Mouse (Mus musculus) right cerebral cortex, postnatal 25 days (tissue): ENCODE measurements around the gene Pecam1.
"Not testable (repeated sequence)": the region's sequence is repeated elsewhere in the genome, so short reads cannot be mapped to it uniquely, and the experiment has no call there.

ENCODE experiments used
- DNase-seq: peaks from one replicate; pipeline ENCODE4 v3.0.0; 2022

Gene Pecam1

DNA sequence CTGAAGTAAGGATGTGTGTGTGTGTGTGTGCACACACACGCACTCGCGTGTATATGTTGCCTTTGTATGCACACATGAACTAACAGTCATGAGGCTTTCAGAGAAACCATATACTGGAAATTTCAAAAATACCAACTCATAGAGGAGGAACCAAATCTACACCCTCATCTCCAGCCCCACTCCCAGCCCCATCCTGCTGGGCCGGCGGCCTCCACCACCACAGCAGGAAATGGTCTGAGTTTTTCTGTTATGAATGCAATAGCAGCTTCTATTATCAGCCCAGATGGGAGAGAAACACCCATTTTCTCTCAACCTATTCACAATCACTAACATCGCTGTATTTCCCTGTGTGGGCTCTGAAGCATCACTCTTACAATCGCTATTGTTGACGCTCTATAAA lies 128.4 kb downstream of the Pecam1 start:
- DNase-seq: no peak

DNA sequence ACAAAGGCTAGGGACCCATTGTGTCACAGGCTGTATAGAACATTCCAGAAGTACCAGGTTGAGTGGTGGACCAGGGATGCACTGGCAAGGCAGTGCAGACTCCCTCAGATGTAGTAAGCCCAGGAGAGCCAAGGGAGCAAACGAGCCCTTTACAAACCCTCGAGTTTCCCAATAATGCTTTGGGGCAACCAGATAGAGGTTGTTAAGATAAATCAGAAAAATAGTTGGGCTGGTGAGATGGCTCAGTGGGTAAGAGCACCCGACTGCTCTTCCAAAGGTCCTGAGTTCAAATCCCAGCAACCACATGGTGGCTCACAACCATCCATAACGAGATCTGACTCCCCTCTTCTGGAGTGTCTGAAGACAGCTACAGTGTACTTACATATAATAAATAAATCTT lies 131.7 kb downstream of the Pecam1 start:
- DNase-seq: not testable (repeated sequence)

DNA sequence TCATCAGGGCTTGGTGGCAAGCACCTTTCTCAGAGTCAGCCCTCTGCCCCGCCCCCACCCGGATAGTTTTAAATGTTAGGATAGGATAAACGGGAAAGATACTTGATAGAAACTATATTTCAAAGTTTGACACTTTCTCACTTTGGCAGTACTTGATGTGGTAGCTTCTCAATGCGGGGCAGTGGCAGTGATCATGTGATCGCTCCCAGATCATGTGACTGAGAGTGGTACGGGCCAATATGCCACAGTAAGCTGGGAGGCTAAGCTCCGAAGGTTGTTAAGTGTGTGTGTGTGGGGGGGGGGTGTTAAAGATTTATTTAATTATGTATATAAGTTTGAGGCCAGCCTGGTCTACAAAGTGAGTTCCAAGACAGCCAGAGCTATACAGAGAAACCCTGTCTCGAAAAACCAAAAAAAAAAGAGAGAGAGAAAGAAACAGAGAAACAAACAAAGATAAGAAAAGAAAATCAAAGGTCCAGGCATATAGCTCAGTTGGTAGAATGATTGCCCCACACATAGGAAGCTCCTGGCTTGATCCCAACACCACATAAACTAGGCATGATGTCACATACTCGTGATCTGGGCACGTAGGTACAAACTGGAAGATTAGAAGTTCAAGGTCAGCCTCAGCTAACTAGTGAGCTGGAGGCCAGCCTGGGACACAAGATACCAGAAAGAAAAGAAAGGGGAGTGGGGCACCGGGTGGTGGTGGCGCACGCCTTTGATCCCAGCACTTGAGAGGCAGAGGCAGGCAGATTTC lies 132.4 kb downstream of the Pecam1 start:
- DNase-seq: no peak

DNA sequence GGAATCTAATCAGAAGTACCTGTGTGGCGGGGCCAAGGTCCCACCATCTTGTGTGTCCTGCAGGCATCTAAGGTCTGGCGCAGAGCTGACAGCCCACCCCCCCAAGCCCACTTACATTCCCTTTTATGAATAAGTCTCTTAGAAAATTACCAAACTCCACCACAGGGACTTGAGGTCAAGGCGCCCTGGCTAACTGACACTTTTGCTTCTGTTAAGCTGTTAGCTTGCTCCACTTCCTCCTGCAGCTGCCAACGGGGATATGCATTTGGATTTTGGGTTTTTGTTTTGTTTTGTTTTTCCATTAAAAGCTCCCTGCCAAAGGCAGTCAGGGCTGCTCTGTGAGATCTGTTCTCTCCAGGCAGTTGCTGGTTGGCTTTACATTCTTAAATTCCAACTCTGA lies 134.9 kb downstream of the Pecam1 start:
- DNase-seq: no peak

DNA sequence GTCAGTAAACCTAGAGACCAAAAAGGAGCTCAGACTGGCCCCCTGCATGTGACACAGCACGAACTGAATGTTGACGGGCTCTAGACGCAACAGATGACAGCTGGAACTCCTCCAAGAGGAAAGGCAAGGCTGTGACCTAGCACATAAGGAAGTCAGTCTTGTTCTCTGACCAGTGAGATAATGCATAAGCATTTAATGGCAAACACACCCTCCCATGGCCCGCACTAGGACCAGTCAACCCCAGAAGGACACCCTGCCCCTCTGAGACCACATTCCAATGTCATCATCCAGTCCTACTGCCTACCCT lies 136.1 kb downstream of the Pecam1 start:
- DNase-seq: no peak

DNA sequence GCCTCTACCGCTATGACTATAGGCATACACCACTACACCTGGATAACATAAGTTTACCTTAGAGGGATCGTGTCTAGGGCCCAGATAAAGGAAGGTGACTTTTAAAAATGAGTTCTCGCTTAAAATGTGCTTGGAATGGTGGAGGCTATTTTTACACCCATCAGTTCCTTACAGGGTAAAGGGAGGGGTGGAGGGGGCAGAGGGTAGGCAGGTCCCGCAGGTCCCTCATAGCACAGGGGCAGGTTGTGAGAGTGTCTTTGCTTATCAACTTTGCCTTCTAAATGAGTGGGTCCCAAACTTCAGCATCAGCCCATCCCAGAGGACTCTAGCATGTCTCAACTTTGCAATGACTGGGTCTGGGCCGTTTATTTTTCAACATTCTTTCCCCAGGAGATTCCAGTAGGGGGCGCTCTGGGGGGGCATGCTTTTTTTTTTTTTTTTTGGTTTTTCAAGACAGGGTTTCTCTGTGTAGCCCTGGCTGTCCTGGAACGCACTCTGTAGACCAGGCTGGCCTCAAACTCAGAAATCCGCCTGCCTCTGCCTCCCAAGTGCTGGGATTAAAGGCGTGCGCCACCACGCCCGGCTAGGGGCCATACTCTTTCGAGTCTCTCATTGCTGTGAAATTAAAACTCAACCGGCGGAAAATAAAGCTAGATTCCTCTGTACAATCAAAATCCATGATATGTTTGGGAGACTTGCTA lies 136.6 kb downstream of the Pecam1 start:
- no peak for DNase-seq

DNA sequence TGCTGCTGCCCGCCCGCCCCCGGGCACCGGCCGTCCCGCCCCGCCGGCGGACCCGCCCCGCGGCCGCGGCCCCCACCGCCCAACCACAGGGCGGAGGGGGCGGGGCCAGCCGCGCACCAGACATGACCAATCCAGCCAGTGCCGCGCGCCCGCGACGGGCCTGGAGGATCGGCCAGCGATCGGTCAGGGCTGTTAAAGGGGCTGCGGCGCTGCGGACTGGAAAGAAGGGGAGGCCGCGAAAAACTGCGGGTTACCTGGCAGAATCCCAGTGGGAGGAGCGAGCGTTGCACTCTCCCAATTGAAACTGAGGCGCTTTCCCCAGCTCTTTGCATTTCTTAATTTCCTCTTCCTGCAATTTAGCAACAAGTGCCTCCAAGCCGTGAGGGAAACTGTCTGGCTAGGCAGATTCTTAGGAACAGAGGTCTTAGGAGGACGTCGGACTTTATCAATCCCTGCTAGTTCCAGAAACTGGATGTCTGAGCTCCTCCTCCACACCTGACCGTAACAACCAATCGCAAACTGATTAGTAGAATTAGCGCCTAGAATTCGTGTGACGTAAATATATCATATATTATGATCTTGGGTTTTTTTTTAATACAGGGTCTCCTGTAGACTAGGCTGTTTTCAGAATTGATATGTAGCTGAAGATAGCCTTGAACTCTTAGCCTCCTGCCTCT lies 137.3 kb downstream of the Pecam1 start, which contains the start of gene Tex2:
Gene Tex2 (minus strand): TSS at position 463 of the 677 bp plus-strand sequence.
- peak; percentile 98 for DNase-seq

DNA sequence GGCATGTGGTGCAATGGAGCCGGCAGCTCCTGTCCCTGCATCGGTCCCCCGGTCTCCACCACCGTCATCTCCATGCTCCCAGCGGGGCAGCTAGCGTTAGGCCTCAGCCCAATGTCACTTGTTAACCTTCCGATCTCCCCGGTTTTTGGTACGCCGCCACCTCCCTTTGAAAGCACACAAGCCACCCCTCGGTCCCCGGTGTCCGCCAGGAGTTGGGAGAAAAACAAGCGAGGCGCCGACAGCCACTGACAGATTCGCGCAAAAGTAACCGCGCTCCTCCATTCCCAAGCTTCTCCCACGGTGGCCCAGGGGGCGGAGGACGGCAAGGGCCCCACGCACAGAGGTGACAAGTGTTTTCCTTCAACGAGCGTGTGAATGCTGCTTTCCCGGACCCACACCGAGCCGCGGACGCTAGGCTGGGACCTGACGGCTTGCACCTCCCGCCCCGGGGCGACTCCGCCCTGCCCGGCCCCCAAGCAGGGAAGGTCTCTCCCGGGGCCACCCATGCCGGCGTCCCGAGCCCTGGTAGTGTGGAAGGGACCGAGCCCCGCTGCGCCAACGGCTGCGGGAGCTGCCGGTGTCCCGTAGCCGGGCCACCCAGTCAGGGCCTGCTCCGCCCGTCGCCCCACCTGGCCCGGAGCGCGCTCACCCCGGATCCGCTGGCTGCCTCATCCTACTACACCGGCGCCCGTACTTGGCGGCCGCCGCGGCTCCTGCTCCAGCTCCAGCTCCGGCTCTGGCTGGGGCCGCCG lies 138.0 kb downstream of the Pecam1 start:
- peak; percentile 53 for DNase-seq

DNA sequence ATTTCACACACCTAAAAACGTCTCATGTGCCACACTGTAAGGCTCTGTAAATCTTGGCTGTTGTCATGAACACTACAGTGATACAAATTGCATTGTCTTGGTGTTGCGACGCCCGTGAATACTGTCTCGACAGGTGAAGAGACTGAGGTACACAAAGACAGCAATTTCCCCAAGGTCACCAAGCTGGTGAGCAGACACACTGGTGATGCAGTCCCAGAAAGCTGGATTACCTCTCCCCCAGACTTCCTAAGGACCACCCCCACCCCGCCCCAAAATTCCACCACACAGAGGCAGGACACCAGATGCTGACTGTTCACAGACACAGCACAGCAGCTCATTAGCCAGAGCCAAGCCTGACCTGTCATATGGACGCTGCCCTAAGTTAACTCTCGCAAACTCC lies 140.7 kb downstream of the Pecam1 start:
- DNase-seq: no peak

DNA sequence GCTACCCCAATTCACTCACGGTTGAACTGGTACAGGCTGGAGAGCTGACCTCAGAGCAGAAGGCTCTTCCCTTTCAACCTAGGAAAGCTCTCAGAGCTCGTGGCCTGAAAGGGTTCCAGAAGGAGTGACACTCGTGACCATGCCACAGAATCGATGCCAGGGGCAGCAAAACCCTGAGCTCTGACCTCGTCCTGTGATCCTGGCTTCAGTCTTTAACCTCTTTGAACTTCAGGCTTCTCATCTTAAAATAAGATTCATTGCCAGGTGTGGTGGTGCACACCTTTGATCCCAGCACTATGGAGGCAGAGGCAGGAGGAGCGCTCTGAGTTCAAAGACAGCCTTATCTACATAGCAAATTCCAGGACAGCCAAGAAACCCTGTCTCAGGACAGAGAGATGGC lies 143.1 kb downstream of the Pecam1 start:
- no peak for DNase-seq

DNA sequence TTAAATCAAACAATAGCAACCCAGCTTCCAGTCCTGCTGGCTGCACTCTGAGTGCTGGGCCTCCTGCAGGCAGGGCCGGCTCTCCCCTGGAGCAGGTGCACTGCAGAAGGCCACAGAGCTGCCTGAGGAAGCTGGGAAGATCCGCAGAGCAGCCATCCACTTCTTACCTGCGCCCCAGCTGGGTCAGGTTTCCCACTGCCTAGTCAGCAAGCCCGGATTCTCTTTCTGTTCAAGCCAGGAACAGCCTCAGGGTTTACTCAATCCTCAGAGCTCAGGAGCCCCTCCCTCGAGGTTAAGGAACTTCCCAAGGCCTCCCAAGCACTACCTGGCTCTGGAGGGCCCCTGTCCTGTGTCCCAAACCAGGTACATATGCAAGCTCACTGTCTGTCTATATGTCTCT lies 144.4 kb downstream of the Pecam1 start:
- DNase-seq: no peak
